Mouse (Mus musculus): ENCODE measurements at regions not wholly inside any gene's neighbourhood (a gene's known extent, or its start where the extent isn't known, plus 50 kb on each side); places are given as distances from the start of the nearest gene placed in this dataset.

DNA sequence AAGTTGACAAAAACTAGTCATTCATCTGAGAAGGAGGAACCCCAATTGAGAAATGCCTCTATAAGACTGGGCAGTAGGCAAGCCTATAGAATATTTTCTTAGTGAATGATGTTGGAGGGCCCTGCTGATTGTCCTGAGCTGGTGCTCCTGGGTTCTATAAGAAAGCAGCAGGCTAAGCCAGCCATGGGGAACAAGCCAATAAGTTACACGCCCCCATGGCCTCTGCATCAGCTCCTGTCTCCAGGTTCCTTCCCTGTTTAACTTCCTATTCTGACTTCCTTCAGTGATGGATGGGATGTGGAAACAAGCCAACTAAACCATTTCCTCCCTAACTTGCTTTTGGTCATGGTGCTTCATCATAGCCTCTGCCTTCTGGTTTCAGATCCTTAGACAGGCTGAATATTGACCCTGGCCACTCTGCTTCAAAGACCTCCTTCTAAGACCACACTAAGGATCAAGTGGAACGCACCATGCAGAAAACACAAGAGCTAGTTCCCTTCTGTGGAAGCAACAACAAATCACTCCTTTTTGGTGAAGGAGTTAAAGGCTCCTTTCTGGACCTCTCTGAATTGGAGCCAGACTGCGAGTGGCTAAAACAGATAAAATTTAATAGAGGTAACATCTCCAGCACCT lies 76.7 kb downstream of the Tomm20 start:
- TF ChIP-seq POLR2A (IDR thresholded peaks at IDR 0.05; ENCODE audit: insufficient read depth, low read depth, low read length) (no peak), CTCF (IDR thresholded peaks at IDR 0.05) (no peak), EP300 (IDR thresholded peaks at IDR 0.05; ENCODE audit: insufficient read depth, low read depth, low read length) (no peak)

Data from heart, adult 2 months (tissue).